Mouse (Mus musculus) cerebellum, adult (tissue): Measurements from ENCODE around the gene Uhrf2.

Experiments
- ATAC-seq: cut with Nextera tagmentation; 2 replicates; pipeline ENCODE4 v1.9.2; 2017; ENCODE audit warnings: mild to moderate bottlenecking, moderate library complexity, mixed read lengths; ENCODE audit not compliant: insufficient number of reproducible peaks, low FRiP score, low TSS enrichment

Gene Uhrf2

GRCm38 (mm10) chr19:30045857-30046256 lies 15.5 kb downstream of the Uhrf2 start:
- no peak for ATAC-seq

- ATAC-seq = no peak
These were observed 20.3 kb downstream of the Uhrf2 start for GRCm38 (mm10) chr19:30050584-30050983.

GRCm38 (mm10) chr19:30051479-30051878 lies 21.2 kb downstream of the Uhrf2 start:
- ATAC-seq = no peak

- ATAC-seq = no peak
These were observed 23.9 kb downstream of the Uhrf2 start for GRCm38 (mm10) chr19:30054218-30054617.

GRCm38 (mm10) chr19:30065797-30066196 lies 35.5 kb downstream of the Uhrf2 start:
- no peak for ATAC-seq

GRCm38 (mm10) chr19:30090163-30090562 lies 59.9 kb downstream of the Uhrf2 start:
- ATAC-seq = no peak

GRCm38 (mm10) chr19:30091644-30092295 lies 61.5 kb downstream of the Uhrf2 start:
- ATAC-seq = no peak

GRCm38 (mm10) chr19:30096186-30096585 lies 65.9 kb downstream of the Uhrf2 start:
- no peak for ATAC-seq

- ATAC-seq = no peak
These were observed 66.7 kb downstream of the Uhrf2 start for GRCm38 (mm10) chr19:30097039-30097438.

- no peak for ATAC-seq
These were observed 70.3 kb downstream of the Uhrf2 start for GRCm38 (mm10) chr19:30100571-30100970.

- no peak for ATAC-seq
These were observed 72.3 kb downstream of the Uhrf2 start for GRCm38 (mm10) chr19:30102620-30103019.

GRCm38 (mm10) chr19:30105045-30105842 lies 74.9 kb downstream of the Uhrf2 start:
- no peak for ATAC-seq

GRCm38 (mm10) chr19:30107221-30107845 lies 77.0 kb downstream of the Uhrf2 start:
- no peak for ATAC-seq

GRCm38 (mm10) chr19:30108616-30109015 lies 78.3 kb downstream of the Uhrf2 start:
- ATAC-seq = no peak

- no peak for ATAC-seq
These were observed 78.8 kb downstream of the Uhrf2 start for GRCm38 (mm10) chr19:30109122-30109521.

- ATAC-seq = no peak
These were observed 81.1 kb downstream of the Uhrf2 start for GRCm38 (mm10) chr19:30111421-30111820.

- ATAC-seq = no peak
These were observed 82.8 kb downstream of the Uhrf2 start for GRCm38 (mm10) chr19:30112961-30113688.

- ATAC-seq = no peak
These were observed 84.7 kb downstream of the Uhrf2 start for GRCm38 (mm10) chr19:30114919-30115441.

GRCm38 (mm10) chr19:30115606-30116005 lies 85.3 kb downstream of the Uhrf2 start:
- no peak for ATAC-seq

GRCm38 (mm10) chr19:30117241-30117640 lies 86.9 kb downstream of the Uhrf2 start:
- no peak for ATAC-seq
